Mouse (Mus musculus) frontal cortex, postnatal 36 days (tissue): ENCODE results near the gene Uap1l1.
"Not testable (repeated sequence)": the region's sequence is repeated elsewhere in the genome, so short reads cannot be mapped to it uniquely, and the experiment has no call there.

Experiments used
- DNase-seq, 2 experiments: peaks; one replicate each; pipeline ENCODE4 v3.0.0; 2022; ENCODE audit warnings: low spot score in 2 of 2

Uap1l1 gene

GRCm38 (mm10) chr2:25365091-25365761, at the start of gene Uap1l1:
Gene Uap1l1 (minus strand): TSS chr2:25365682.
- peak; percentile 47 to 49 for DNase-seq

GRCm38 (mm10) chr2:25413436-25413835, 48.0 kb upstream of the Uap1l1 start:
- DNase-seq: not testable (repeated sequence)

- no peak for DNase-seq
Observed at GRCm38 (mm10) chr2:25408908-25409307, 43.4 kb upstream of the Uap1l1 start.

- no peak for DNase-seq
Observed at GRCm38 (mm10) chr2:25403994-25404393, 38.5 kb upstream of the Uap1l1 start.

GRCm38 (mm10) chr2:25402972-25403601, 37.6 kb upstream of the Uap1l1 start:
- peak; percentile 91 to 94 for DNase-seq

- DNase-seq: peak; percentile 56 to 73
Observed at GRCm38 (mm10) chr2:25402377-25402971, 37.0 kb upstream of the Uap1l1 start.

GRCm38 (mm10) chr2:25400764-25401163, 35.3 kb upstream of the Uap1l1 start:
- DNase-seq: peak in 1 of 2 experiments; percentile 59

- DNase-seq: no peak
Observed at GRCm38 (mm10) chr2:25400291-25400690, 34.8 kb upstream of the Uap1l1 start.

GRCm38 (mm10) chr2:25399051-25399450, 33.6 kb upstream of the Uap1l1 start, which contains the start of gene Npdc1:
Gene Npdc1 (plus strand): TSS chr2:25399351.
- no peak for DNase-seq

- DNase-seq: no peak
Observed at GRCm38 (mm10) chr2:25398065-25398464, 32.6 kb upstream of the Uap1l1 start.

GRCm38 (mm10) chr2:25397010-25397409, 31.5 kb upstream of the Uap1l1 start:
- no peak for DNase-seq

GRCm38 (mm10) chr2:25396597-25396983, 31.1 kb upstream of the Uap1l1 start:
- no peak for DNase-seq

- DNase-seq: no peak
Observed at GRCm38 (mm10) chr2:25395721-25396596, 30.5 kb upstream of the Uap1l1 start, which contains the start of gene Entpd2. Gene Entpd2 (plus strand): TSS chr2:25395874.

- peak in 1 of 2 experiments; percentile 43 for DNase-seq
Observed at GRCm38 (mm10) chr2:25394281-25395221, 29.1 kb upstream of the Uap1l1 start.

- DNase-seq: no peak
Observed at GRCm38 (mm10) chr2:25391266-25391665, 25.8 kb upstream of the Uap1l1 start.

GRCm38 (mm10) chr2:25384492-25384891, 19.0 kb upstream of the Uap1l1 start:
- no peak for DNase-seq

- peak in 1 of 2 experiments; percentile 71 for DNase-seq
Observed at GRCm38 (mm10) chr2:25376589-25376988, 11.1 kb upstream of the Uap1l1 start.

- DNase-seq: no peak
Observed at GRCm38 (mm10) chr2:25373431-25373830, 7.9 kb upstream of the Uap1l1 start.

GRCm38 (mm10) chr2:25372644-25373391, 7.3 kb upstream of the Uap1l1 start:
- no peak for DNase-seq
